Mouse (Mus musculus) spleen, embryonic (tissue): ENCODE results near the gene Ear14.

Experiments
- CTCF ChIA-PET: fragments of 350-600 bp; sonication (Branson Sonifier 250); formaldehyde crosslinking; loops from one replicate; lab custom pipeline; 2022; lab: Charles Lee

Gene Ear14

GRCm38 (mm10) chr14:51250348-51250747, 47.2 kb downstream of the Ear14 start:
- CTCF ChIA-PET: interaction anchor here (0.6 kb wide), 1 partner anchor 25 kb away, joined by 3 read pairs; no protein-coding TSS in a partner anchor

DNA sequence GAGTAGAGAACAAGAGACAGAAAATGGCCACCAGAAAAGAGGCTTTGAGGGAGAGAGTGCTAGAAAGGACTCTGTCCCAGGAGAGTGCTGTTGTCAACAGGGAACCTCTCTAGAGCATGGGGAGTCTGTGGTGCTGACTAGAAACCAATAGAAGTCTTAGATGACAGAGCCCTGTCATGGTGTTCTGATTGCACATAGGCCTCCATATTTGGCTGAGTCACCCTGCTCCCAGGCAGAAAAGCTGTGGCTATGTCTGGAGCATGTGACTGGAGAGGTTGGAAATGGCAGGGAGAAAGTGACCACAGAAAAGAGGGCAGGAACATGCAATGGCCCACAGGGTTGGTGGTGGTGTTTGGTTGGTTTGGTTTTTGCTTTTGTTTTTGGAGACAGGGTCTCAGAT, 49.0 kb downstream of the Ear14 start:
- CTCF ChIA-PET: interaction anchor here (0.6 kb wide), 1 partner anchor 317 kb away, joined by 5 read pairs; no protein-coding TSS in a partner anchor

DNA sequence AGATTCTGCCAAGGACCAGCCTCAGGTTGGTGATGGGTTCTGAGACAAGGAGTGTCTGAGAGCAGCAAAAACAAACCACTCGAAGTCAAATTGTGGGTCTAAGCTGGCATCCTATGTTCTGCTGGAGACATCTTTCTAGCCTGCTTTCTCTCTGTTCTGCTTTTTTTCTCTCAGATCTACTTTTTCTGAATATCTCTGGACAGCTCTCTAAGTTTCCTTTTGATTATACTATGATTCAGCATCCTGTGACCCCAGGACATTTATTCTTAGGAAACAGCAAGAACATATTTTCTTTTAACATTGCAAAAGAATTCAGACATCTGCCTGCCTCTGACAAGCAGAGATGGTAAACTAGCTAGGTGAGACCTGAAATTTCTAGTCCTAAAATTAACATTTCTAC, 50.4 kb downstream of the Ear14 start:
- CTCF ChIA-PET: no interaction called here
